Mouse (Mus musculus) gastrocnemius, postnatal 4 days (tissue): ENCODE results near the gene Bbip1. TPM values are rescaled to one million over a fixed set of nuclear protein-coding genes. Genes with fewer than 3 reads are reported as not detected.

Experiments
- DNase-seq, 2 experiments: peaks; one replicate each; pipeline ENCODE4 v3.0.0; 2021 to 2022; ENCODE audit warnings: low spot score in 2 of 2, mixed read lengths in 2 of 2
- total RNA-seq, 2 experiments: library from RNA; stranded (reverse); gene quantifications; 2 replicates each; pipeline ENCODE4 v1.2.3; 2021

The Bbip1 gene
- total RNA-seq, 2 experiments from 2014 or later: 36.3 to 45.0 TPM

DNA sequence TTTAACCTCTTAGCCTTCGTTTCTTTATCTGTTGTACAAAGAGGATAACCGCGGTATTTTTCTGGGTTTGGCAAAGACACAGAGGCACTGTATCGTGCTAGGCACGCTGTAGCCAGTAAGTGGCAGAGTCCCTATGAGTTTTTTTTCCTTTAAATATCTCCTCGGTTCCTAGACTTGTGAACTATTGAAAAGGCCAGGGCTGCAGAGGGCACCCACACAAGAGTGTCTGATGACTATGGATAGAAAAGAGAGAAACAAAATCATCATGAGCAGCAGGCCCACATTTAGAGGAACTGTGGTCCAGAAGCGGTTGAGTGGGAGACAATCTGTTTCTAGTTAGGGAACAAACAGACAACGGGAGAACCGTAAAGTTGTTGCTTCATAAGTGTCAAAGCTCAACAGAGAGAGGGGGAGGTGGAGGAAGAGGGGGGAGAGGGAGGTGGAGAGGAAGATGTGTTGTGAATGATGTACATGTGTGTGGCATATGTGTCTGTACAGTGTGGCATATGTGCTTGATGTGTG lies 51.5 kb downstream of the Bbip1 start:
- DNase-seq: no peak

- peak in 1 of 2 experiments; percentile 53 for DNase-seq
Observed at GRCm38 (mm10) chr19:53892061-53892460, 52.4 kb downstream of the Bbip1 start, which contains the start of gene Pdcd4. Gene Pdcd4, plus strand, starts transcription at chr19:53892231.

- DNase-seq: no peak
Observed at GRCm38 (mm10) chr19:53891569-53891968, 52.9 kb downstream of the Bbip1 start.

GRCm38 (mm10) chr19:53890781-53891251 lies 53.6 kb downstream of the Bbip1 start:
- no peak for DNase-seq

DNA sequence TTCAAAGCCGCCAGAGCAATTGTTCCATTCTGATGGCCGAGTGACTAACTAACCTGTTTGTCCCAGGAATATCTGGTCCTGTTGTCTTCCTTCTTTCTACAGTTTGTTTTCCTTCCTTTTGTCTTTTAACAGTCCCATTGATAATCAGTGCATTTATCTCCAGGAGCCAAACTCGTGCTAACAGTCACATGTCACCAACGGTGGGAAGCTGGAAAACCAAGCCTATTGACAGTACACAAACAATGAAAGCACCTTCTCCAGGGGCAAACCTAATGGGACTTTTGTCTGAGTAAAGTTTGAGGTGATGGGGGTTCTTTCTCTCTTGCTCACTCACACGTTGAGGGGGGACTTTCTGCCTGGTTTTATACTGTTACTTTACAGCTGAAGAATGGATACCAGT lies 54.2 kb downstream of the Bbip1 start:
- no peak for DNase-seq

DNA sequence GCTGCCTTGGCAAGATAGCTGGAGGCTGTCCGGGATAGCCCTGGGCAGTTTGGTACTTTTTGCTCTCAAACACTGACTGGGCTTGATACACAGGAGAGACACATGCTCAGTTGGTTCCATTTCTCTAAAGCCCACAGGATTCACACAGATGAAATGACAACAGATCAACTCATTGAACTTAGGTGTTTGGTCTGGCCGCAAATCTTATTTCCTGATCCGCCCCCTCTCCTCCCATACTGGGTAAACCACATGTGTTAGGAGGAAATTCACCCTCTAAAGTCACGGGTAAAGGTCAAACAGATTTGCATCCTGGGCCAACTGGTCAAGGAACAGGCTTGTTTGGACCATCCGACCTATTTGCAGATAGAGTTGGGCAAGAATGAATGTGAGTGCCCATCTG lies 54.9 kb downstream of the Bbip1 start:
- no peak for DNase-seq

DNA sequence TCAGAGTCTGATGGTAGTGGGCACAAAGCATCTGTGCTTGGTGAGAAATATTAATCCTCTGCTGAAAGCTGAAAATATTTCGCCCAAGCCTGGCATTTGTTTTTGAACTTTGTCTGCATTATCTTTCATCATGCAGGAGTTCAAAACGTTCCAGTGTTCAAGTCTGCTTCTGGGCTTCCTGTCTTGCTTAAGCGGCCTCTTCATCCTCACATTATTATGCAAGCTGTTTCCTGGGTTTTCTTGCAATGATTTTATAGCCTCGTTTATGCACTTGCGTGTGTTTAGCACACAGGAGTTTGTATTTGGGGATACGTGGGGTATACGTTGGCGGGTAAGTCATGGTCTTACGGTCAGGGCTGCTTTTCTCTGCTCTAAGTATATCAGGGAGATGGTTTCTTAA lies 56.1 kb downstream of the Bbip1 start:
- DNase-seq: no peak

- no peak for DNase-seq
Observed at GRCm38 (mm10) chr19:53887822-53888221, 56.6 kb downstream of the Bbip1 start.

DNA sequence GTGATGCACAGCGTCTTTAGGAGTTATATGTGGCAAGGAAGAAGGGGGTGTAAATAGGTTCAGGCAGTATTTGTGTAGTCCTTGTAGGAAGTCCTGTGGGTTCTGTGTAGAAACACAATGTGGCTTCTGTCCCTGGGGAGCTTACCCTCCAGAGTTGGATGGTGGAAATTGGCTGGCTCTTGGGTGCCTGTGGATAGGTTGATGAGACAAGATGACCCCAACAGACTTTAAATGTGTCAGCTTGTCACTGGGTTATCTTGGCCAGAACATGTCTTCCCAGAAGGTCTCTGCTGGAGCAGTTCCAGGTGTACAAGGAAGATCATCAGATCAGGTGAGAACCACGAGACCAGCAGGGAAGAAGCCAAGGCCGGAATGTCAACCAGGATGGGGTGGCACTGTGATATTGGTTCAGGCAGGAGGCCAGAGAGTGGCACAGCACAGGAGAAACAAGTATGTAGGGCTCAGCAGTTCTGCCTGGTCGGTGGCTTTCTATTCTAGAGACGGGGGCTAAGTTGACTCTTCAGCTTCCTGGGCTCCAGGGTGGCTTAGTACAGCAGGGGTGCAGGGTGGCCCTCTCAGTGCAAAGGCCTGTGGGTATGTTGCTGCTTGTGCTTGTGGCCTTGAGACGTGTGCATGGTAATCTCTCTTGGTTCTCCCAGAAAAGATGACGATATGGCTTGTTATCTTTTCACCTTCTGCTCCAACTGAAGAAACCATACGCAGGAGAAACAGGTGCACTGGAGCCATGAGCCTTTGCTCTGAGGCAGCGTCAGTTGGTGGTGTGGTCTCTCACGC lies 57.7 kb downstream of the Bbip1 start:
- no peak for DNase-seq

- DNase-seq: no peak
Observed at GRCm38 (mm10) chr19:53885450-53885849, 59.0 kb downstream of the Bbip1 start.

DNA sequence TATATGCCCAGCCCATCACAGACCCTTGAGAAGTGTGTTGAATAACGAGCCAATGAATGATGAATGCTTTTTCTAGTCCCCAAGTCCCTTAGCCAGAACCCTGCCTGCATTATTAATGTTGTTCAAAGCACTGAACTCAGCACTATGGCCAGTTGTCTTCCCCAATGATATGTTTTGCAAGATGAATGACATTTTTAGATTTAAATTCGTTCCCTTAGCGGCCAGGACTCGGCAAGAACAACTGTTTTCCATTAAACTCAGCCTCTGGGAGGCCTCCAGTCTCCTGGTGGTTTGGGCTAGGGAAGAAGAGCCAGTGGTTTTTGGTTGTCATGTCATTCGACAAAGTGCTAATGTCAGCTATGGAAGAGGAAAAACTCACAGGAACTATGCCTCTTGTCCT lies 62.6 kb downstream of the Bbip1 start:
- no peak for DNase-seq

DNA sequence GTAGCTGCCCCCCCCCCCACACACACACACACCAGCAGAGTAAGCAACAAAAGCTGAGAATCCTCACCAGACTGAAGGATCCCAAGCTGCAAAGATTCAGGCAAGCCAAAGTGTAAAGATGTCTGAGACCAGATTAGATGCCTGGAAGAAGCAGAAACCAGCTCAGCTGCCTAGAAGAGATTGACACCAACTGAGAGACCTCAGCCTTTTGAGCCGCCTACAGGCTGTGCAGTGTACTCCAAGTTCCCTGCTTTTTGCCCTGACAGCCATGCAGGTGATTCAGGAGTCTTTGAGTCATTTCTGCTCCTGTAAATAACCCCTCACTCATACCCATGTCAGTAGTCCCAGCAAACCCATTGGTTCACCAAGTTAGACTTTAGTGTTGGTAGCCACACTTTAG lies 64.0 kb downstream of the Bbip1 start:
- DNase-seq: no peak

Other genes starting within 250 kb of the Bbip1 start
- 10 to 100 TPM; 47.6 to 48.9 TPM for gene Pdcd4, start 52.4 kb downstream of the Bbip1 start, total RNA-seq
- gene Shoc2, start 321 bp downstream of the Bbip1 start, total RNA-seq: 10 to 100 TPM; 35.3 to 40.7 TPM
- gene Adra2a, start 99.5 kb upstream of the Bbip1 start, total RNA-seq: 1 to 10 TPM; 1.6 to 2.0 TPM